ENCODE assay signal across 17 mouse cellular contexts in genomic region chr3:68434897-68435296, GRCm38 (mm10).
"Had no signal": no experiment of that assay in that cellular context is flagged by ENCODE, and none has a peak within 500 bp of the region (broad histone marks: within the 10 kb centered on the region; RNA-seq: fewer than 3 reads in every experiment).

No protein-coding gene starts in this region.

- H3K9ac ChIP-seq: kidney, embryonic 15.5 days; limb, embryonic 13.5 days; liver, embryonic 12.5 days; liver, embryonic 15.5 days; lung, embryonic 15.5 days had no signal

- H3K4me1 ChIP-seq: kidney, embryonic 15.5 days; limb, embryonic 10.5 days; limb, embryonic 13.5 days; liver, embryonic 12.5 days; liver, embryonic 15.5 days; lung, embryonic 15.5 days had no signal

- H3K4me3 ChIP-seq: kidney, embryonic 15.5 days; limb, embryonic 10.5 days; limb, embryonic 13.5 days; liver, embryonic 12.5 days; liver, embryonic 15.5 days; lung, embryonic 15.5 days had no signal

- H3K27me3 ChIP-seq: kidney, embryonic 15.5 days; limb, embryonic 13.5 days; liver, embryonic 12.5 days; liver, embryonic 15.5 days; lung, embryonic 15.5 days had no signal

- H3K27ac ChIP-seq: kidney, embryonic 15.5 days; limb, embryonic 10.5 days; limb, embryonic 13.5 days; liver, embryonic 12.5 days; liver, embryonic 15.5 days; lung, embryonic 15.5 days had no signal

- H3K4me2 ChIP-seq: kidney, embryonic 15.5 days; limb, embryonic 13.5 days; liver, embryonic 12.5 days; liver, embryonic 15.5 days; lung, embryonic 15.5 days; midbrain, embryonic 11.5 days had no signal

- H3K9me3 ChIP-seq: kidney, embryonic 15.5 days; limb, embryonic 10.5 days; limb, embryonic 13.5 days; liver, embryonic 12.5 days; liver, embryonic 15.5 days; lung, embryonic 15.5 days had no signal

- H3K36me3 ChIP-seq: kidney, embryonic 15.5 days; limb, embryonic 10.5 days; limb, embryonic 13.5 days; liver, embryonic 12.5 days; liver, embryonic 15.5 days; lung, embryonic 15.5 days had no signal

- ATAC-seq: liver, embryonic 12.5 days had no signal

- DNase-seq: kidney, adult 8-10 months; kidney, postnatal 10 days; liver; lung, adult 18-20 months; lung, postnatal 10 days; lung, postnatal 4 days; right cerebral cortex, postnatal 14 days; right cerebral cortex, postnatal 4 days; thymus, adult 18-20 months; thymus, postnatal 36 days had no signal
